Mouse (Mus musculus) lung, embryonic 15.5 days (tissue): ENCODE results near the gene Alas2. TPM values are rescaled to one million over a fixed set of nuclear protein-coding genes. Genes with fewer than 3 reads are reported as not detected.

Experiments used
- microRNA-seq: library from miRNA; unstranded; fragments of <30 nt; microRNA quantifications from one replicate; pipeline ENCODE4, GENCODE M21; 2016
- polyA plus RNA-seq: library from polyadenylated mRNA; unstranded; fragments of >200 nt; fragmentation: Nextera tagmentation; extraction: Ambion mirVana; gene quantifications from 2 replicates; pipeline ENCODE4 v1.2.1, GENCODE M21; 2015

The Alas2 gene
- polyA plus RNA-seq, 1 experiment from 2014 or later, result 133 TPM

Small RNAs within 50 kb of the gene (microRNA-seq; reads per million reads assigned to microRNA genes)
- not detected for gene Mir3620

Other genes starting within 250 kb of the Alas2 start
- 35.2 and 36.5 TPM in 2 replicates for gene Tmem29, start 88.2 kb upstream of the Alas2 start, polyA plus RNA-seq
- gene Pfkfb1, start 40.9 kb downstream of the Alas2 start, polyA plus RNA-seq, result 6.9 TPM in 2 replicates
- 21.8 and 24.1 TPM in 2 replicates for gene Apex2, start 42.5 kb downstream of the Alas2 start, polyA plus RNA-seq
- 15.7 and 16.4 TPM in 2 replicates for gene Tro, start 110.2 kb downstream of the Alas2 start, polyA plus RNA-seq